Mouse (Mus musculus): Measurements from ENCODE around the gene Phgdh.

DNA sequence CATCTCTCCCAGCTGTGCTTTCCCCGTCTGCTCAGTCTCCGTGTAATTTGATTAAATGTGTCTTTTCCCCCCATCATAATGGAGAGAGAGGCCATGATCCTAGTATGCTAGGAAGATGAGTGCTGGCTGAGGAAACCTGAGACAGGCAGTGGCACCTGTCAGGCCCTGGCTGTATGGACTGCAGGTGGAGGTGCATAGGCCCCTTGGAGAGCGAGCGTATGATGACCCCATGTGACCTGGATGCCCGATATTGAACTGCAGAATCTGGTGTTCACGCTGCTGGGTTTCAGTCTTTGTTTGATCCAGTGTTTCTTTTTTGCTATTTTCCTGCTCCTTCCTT, 16.2 kb upstream of the Phgdh start:
- TF ChIP-seq CTCF (IDR thresholded peaks at IDR 0.05; ENCODE audit: control insufficient read depth, insufficient read depth, insufficient replicate concordance, low read depth, low read length) = no peak
- TF ChIP-seq POLR2A (IDR thresholded peaks at IDR 0.05; ENCODE audit: control insufficient read depth, low read depth, low read length) = no peak

All from testis, adult 2 months (tissue).